Comparison of ENCODE assay signal across 17 mouse cellular contexts in genomic region chr6:118889441-118889840, GRCm38 (mm10).
DNase-seq lines count a peak whose midpoint lies in the region; ATAC-seq and TF ChIP-seq lines count a peak whose summit lies in the region.
"Had no signal": no experiment of that assay in that cellular context is flagged by ENCODE, and none has a peak within 500 bp of the region (broad histone marks: within the 10 kb centered on the region; RNA-seq: fewer than 3 reads in every experiment).

No protein-coding gene starts in this region.

- WGBS in kidney, embryonic 14.5 days, result 52% methylated on average over 4 of the region's 4 CpGs
- WGBS in lung, embryonic 14.5 days, result 71% methylated on average over 4 of the region's 4 CpGs

- H3K36me3 ChIP-seq in kidney, embryonic 14.5 days (ENCODE audit: control insufficient read depth, insufficient read depth, low read length), result no peaks in the 10 kb centered on the region
- no peaks in the 10 kb centered on the region for H3K36me3 ChIP-seq in lung, embryonic 14.5 days (ENCODE audit: insufficient read depth)
- H3K36me3 ChIP-seq: embryonic facial prominence, embryonic 12.5 days; forebrain, embryonic 15.5 days; heart, embryonic 13.5 days; hindbrain, embryonic 15.5 days had no signal

- no peak overlapping the region for H3K4me2 ChIP-seq in kidney, embryonic 14.5 days (replicated peaks; ENCODE audit: low read depth, low read length)
- no peak overlapping the region for H3K4me2 ChIP-seq in lung, embryonic 14.5 days
- H3K4me2 ChIP-seq: embryonic facial prominence, embryonic 12.5 days; forebrain, embryonic 15.5 days; heart, embryonic 13.5 days; hindbrain, embryonic 15.5 days had no signal

- DNase-seq in adrenal gland, adult 8-10 months, result peak; percentile 45
- DNase-seq in adrenal gland, postnatal 10 days, result no peak
- DNase-seq in kidney, adult 9 months, result peak; percentile 25
- peak; percentile 6 for DNase-seq in lung, embryonic 14.5 days
- DNase-seq in lung, postnatal 4 days, result no peak
- DNase-seq in skeletal muscle tissue, adult 2 months (ENCODE audit: low read depth, low spot score), result peak; percentile 17
- DNase-seq: cerebellum, adult 11-12 months; cerebellum, adult 9-10 months; cerebellum, postnatal 25 days; gastrocnemius, postnatal 36 days; heart, adult 11 months; heart, postnatal 36 days had no signal

- no peaks in the 10 kb centered on the region for H3K4me1 ChIP-seq in kidney, embryonic 14.5 days (ENCODE audit: control insufficient read depth, insufficient read depth, low read length)
- H3K4me1 ChIP-seq in lung, embryonic 14.5 days (ENCODE audit: insufficient read depth), result 0 out of 2 replicates have a peak, but pooled peaks cover 3% of the 10 kb centered on the region
- H3K4me1 ChIP-seq: forebrain, embryonic 15.5 days had no signal

- no peak for TF ChIP-seq CTCF in lung, embryonic 14.5 days (IDR thresholded peaks at IDR 0.05; ENCODE audit: low read depth)

- no peak overlapping the region for H3K27ac ChIP-seq in kidney, embryonic 14.5 days (ENCODE audit: low read depth, low read length)
- no peak overlapping the region for H3K27ac ChIP-seq in lung, embryonic 14.5 days (ENCODE audit: low read depth)
- H3K27ac ChIP-seq: embryonic facial prominence, embryonic 12.5 days; forebrain, embryonic 15.5 days; heart, embryonic 13.5 days; hindbrain, embryonic 15.5 days had no signal

- no peak overlapping the region for H3K9ac ChIP-seq in kidney, embryonic 14.5 days (ENCODE audit: low read depth, low read length)
- H3K9ac ChIP-seq in lung, embryonic 14.5 days, result no peak overlapping the region
- H3K9ac ChIP-seq: embryonic facial prominence, embryonic 12.5 days; forebrain, embryonic 15.5 days; heart, embryonic 13.5 days; hindbrain, embryonic 15.5 days had no signal

- H3K4me3 ChIP-seq in kidney, embryonic 14.5 days (ENCODE audit: low read length), result no peak overlapping the region
- H3K4me3 ChIP-seq in lung, embryonic 14.5 days (ENCODE audit: low read depth, low read length), result no peak overlapping the region
- H3K4me3 ChIP-seq: embryonic facial prominence, embryonic 12.5 days; forebrain, embryonic 15.5 days; heart, embryonic 13.5 days; hindbrain, embryonic 15.5 days had no signal

- H3K9me3 ChIP-seq in kidney, embryonic 14.5 days (ENCODE audit: control insufficient read depth, low read length), result no peaks in the 10 kb centered on the region
- H3K9me3 ChIP-seq in lung, embryonic 14.5 days (ENCODE audit: low read depth, low read length), result no peaks in the 10 kb centered on the region
- H3K9me3 ChIP-seq: embryonic facial prominence, embryonic 12.5 days; forebrain, embryonic 15.5 days; heart, embryonic 13.5 days; hindbrain, embryonic 15.5 days had no signal

- no peak for ATAC-seq in kidney, embryonic 14.5 days (ENCODE audit: low FRiP score, low TSS enrichment)
- no peak for ATAC-seq in lung, embryonic 14.5 days (ENCODE audit: insufficient read depth)
- ATAC-seq: forebrain, embryonic 15.5 days had no signal

- H3K27me3 ChIP-seq in kidney, embryonic 14.5 days (ENCODE audit: control insufficient read depth, insufficient read depth, low read length), result no peaks in the 10 kb centered on the region
- no peaks in the 10 kb centered on the region for H3K27me3 ChIP-seq in lung, embryonic 14.5 days (ENCODE audit: insufficient read depth, low read length)
- H3K27me3 ChIP-seq: embryonic facial prominence, embryonic 12.5 days; forebrain, embryonic 15.5 days; heart, embryonic 13.5 days; hindbrain, embryonic 15.5 days had no signal

Comparison
In these comparisons a context has a peak if more than half of its experiments do, and no peak if none do; other contexts are left out.
1. DNase-seq: peak in adrenal gland, adult 8-10 months (single experiment), kidney, adult 9 months (single experiment), lung, embryonic 14.5 days (single experiment) and skeletal muscle tissue, adult 2 months (single experiment); none in adrenal gland, postnatal 10 days (single experiment) and lung, postnatal 4 days (0 of 2).